Mouse (Mus musculus) intestine, postnatal 0 days (tissue): ENCODE measurements around the gene Vps45. TPM values are rescaled to one million over a fixed set of nuclear protein-coding genes. Genes with fewer than 3 reads are reported as not detected.
"Not testable (repeated sequence)": the region's sequence is repeated elsewhere in the genome, so short reads cannot be mapped to it uniquely, and the experiment has no call there.

ENCODE experiments used
- ATAC-seq: fragments of 200-750 bp; cut with Nextera tagmentation; 2 replicates; pipeline ENCODE4 v1.8.0; 2017; ENCODE audit warnings: mild to moderate bottlenecking, moderate TSS enrichment, moderate library complexity
- H3K27ac ChIP-seq: fragments of 300-500 bp; sonication (generic); 2 replicates; pipeline ENCODE4 v1.5.1; 2014; ENCODE audit warnings: mild to moderate bottlenecking, low read depth, low read length, moderate library complexity
- H3K27me3 ChIP-seq: fragments of 300-500 bp; sonication (generic); replicated peaks from 2 replicates; pipeline ENCODE4 v1.6.1; 2014; ENCODE audit warnings: low read length, mixed read lengths; ENCODE audit not compliant: control insufficient read depth, insufficient read depth
- H3K36me3 ChIP-seq: fragments of 300-500 bp; sonication (generic); 2 replicates; pipeline ENCODE4 v1.6.1; 2014; ENCODE audit warnings: mild to moderate bottlenecking, moderate library complexity; ENCODE audit not compliant: control insufficient read depth, insufficient read depth
- H3K4me1 ChIP-seq: fragments of 300-500 bp; sonication (generic); replicated peaks from 2 replicates; pipeline ENCODE4 v1.6.1; 2014; ENCODE audit warnings: antibody characterized with exemption, low read length, mixed read lengths; ENCODE audit not compliant: control insufficient read depth, insufficient read depth
- H3K4me2 ChIP-seq: fragments of 300-500 bp; sonication (generic); replicated peaks from 2 replicates; pipeline ENCODE4 v1.6.1; 2014; ENCODE audit warnings: low read depth, mild to moderate bottlenecking, moderate library complexity
- H3K4me3 ChIP-seq: fragments of 300-500 bp; sonication (generic); 2 replicates; pipeline ENCODE4 v1.5.1; 2014; ENCODE audit warnings: low read depth, low read length
- H3K9ac ChIP-seq: fragments of 300-500 bp; sonication (generic); 2 replicates; pipeline ENCODE4 v1.6.1; 2014; ENCODE audit warnings: mild to moderate bottlenecking, low read depth, low read length
- H3K9me3 ChIP-seq: fragments of 300-500 bp; sonication (generic); 2 replicates; pipeline ENCODE4 v1.6.1; 2016; ENCODE audit warnings: mixed run types; ENCODE audit not compliant: control insufficient read depth
- CTCF ChIP-seq: sonication (generic); IDR thresholded peaks from 2 replicates; pipeline ENCODE4 v1.5.1; 2016; ENCODE audit warnings: low read depth, mild to moderate bottlenecking, control low read depth, antibody characterized with exemption, moderate library complexity
- WGBS: fragments of 180-500 bp; shearing (Covaris S2); extraction: QIAGEN DNeasy Blood & Tissue Kit; methylation state at CpG from one replicate; pipeline ENCODE4 v1.1.7; 2014; 5-methylcytosine and 5-hydroxymethylcytosine counted together
- polyA plus RNA-seq: library from polyadenylated mRNA; unstranded; fragments of >200 nt; fragmentation: Nextera tagmentation; extraction: Ambion mirVana; gene quantifications from 2 replicates; pipeline ENCODE4 v1.2.1, GENCODE M21; 2015

The Vps45 gene
- polyA plus RNA-seq, 1 experiment from 2014 or later, result 22.5 TPM

- Histone ChIP-seq H3K9me3 (no peaks in the 10 kb centered on the region), H3K4me3 (no peak overlapping the region), H3K9ac (no peak overlapping the region), H3K36me3 (peaks cover 9% of the 10 kb centered on the region), H3K4me2 (no peak overlapping the region), H3K27me3 (no peaks in the 10 kb centered on the region), H3K27ac (no peak overlapping the region), H3K4me1 (no peaks in the 10 kb centered on the region)
- ATAC-seq, result no peak
- TF ChIP-seq CTCF, result no peak
- WGBS, result 86% methylated on average over 7 of the region's 7 CpGs
These were observed 7.5 kb downstream of the Vps45 start for GRCm38 (mm10) chr3:96050779-96051178.

GRCm38 (mm10) chr3:96044559-96044958 lies 13.7 kb downstream of the Vps45 start:
- H3K27me3 ChIP-seq, ATAC-seq, H3K4me3 ChIP-seq, H3K4me1 ChIP-seq, H3K27ac ChIP-seq, H3K4me2 ChIP-seq, H3K9me3 ChIP-seq, H3K9ac ChIP-seq: not testable (repeated sequence)
- H3K36me3 ChIP-seq, result peaks cover 22% of the 10 kb centered on the region
- WGBS, result 96% methylated on average over 3 of the region's 3 CpGs

- H3K9ac ChIP-seq, result no peak overlapping the region
- ATAC-seq, result no peak
- peaks cover 22% of the 10 kb centered on the region for H3K36me3 ChIP-seq
- no peaks in the 10 kb centered on the region for H3K4me1 ChIP-seq
- no peak overlapping the region for H3K4me2 ChIP-seq
- H3K27ac ChIP-seq, result no peak overlapping the region
- 91% methylated on average over 1 of the region's 1 CpGs for WGBS
- H3K4me3 ChIP-seq, result no peak overlapping the region
- H3K9me3 ChIP-seq, result no peaks in the 10 kb centered on the region
- TF ChIP-seq CTCF, result no peak
- H3K27me3 ChIP-seq, result no peaks in the 10 kb centered on the region
These were observed 15.2 kb downstream of the Vps45 start for GRCm38 (mm10) chr3:96043104-96043503.

- Histone ChIP-seq H3K27me3 (no peaks in the 10 kb centered on the region), H3K4me1 (no peaks in the 10 kb centered on the region), H3K9ac (no peak overlapping the region), H3K27ac (no peak overlapping the region), H3K9me3 (no peaks in the 10 kb centered on the region), H3K4me3 (no peak overlapping the region), H3K4me2 (no peak overlapping the region), H3K36me3 (peaks cover 16% of the 10 kb centered on the region)
- no peak for ATAC-seq
- TF ChIP-seq CTCF, result no peak
- WGBS, result 95% methylated on average over 6 of the region's 6 CpGs
These were observed 17.2 kb downstream of the Vps45 start for GRCm38 (mm10) chr3:96041079-96041478.

GRCm38 (mm10) chr3:96040663-96041006 lies 17.6 kb downstream of the Vps45 start:
- H3K36me3 ChIP-seq, result peaks cover 14% of the 10 kb centered on the region
- no peak overlapping the region for H3K4me3 ChIP-seq
- no peak for TF ChIP-seq CTCF
- no peaks in the 10 kb centered on the region for H3K4me1 ChIP-seq
- 95% methylated on average over 2 of the region's 2 CpGs for WGBS
- H3K9ac ChIP-seq, result no peak overlapping the region
- ATAC-seq, result no peak
- no peak overlapping the region for H3K27ac ChIP-seq
- H3K9me3 ChIP-seq, result no peaks in the 10 kb centered on the region
- H3K4me2 ChIP-seq, result no peak overlapping the region
- H3K27me3 ChIP-seq, result no peaks in the 10 kb centered on the region

GRCm38 (mm10) chr3:96039857-96040662 lies 18.2 kb downstream of the Vps45 start:
- WGBS, result 70% methylated on average over 9 of the region's 9 CpGs

More at GRCm38 (mm10) chr3:96039857-96040662, 18.2 kb downstream of the Vps45 start:
- Histone ChIP-seq H3K9me3 (no peaks in the 10 kb centered on the region), H3K27me3 (no peaks in the 10 kb centered on the region), H3K4me1 (no peaks in the 10 kb centered on the region), H3K4me3 (no peak overlapping the region), H3K9ac (no peak overlapping the region), H3K4me2 (no peak overlapping the region), H3K36me3 (peaks cover 14% of the 10 kb centered on the region), H3K27ac (no peak overlapping the region)
- no peak for TF ChIP-seq CTCF
- ATAC-seq, result no peak
